Mouse (Mus musculus): ENCODE data around the gene Higd1c.
"Not testable (repeated sequence)": the region's sequence is repeated elsewhere in the genome, so short reads cannot be mapped to it uniquely, and the experiment has no call there.

Gene Higd1c

GRCm38 (mm10) chr15:100410918-100411672, 46.8 kb downstream of the Higd1c start:
- DNase-seq (ENCODE audit: low read depth), result peak; percentile 68

- no peak for DNase-seq (ENCODE audit: low read depth)
These were observed 47.4 kb downstream of the Higd1c start for GRCm38 (mm10) chr15:100411731-100412130.

DNA sequence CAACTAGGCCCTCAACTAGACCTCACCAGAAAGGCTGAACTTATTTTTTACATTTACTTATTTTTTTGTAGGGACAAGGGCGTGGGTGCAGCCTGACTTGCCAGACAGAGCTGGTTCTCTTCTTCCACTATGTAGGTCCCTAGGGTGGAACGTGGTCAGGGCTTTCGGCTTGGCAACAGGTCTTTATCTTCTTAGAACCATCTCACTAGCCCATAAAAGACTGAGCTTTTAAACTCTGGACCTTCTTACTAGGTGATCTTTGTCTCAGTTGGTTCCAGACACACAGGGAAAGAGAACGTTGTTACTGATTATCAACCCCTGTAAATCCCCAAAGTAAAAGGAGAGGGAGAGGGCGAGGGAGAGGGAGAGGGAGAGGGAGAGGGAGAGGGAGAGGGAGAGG, 49.0 kb downstream of the Higd1c start:
- no peak for DNase-seq (ENCODE audit: low read depth)

DNA sequence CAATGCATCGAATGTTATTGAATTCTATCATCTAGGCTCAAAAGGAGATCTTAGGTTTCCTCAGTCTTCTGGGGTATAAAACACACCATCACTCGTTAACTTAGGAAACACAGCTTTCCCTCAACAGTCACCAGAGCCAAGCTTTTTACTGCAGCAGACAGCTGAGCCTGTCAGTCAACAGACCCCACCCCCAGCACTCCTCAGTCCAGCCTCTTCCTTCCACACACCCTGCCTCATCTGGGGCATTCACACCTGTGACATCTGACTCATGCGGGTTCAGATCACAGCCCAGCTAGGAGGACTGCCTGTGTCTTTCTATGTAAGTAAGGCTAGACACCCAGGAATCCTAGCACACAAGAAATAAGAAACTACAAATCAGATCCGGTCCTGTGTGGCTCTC, 49.7 kb downstream of the Higd1c start:
- DNase-seq (ENCODE audit: low read depth), result no peak

DNA sequence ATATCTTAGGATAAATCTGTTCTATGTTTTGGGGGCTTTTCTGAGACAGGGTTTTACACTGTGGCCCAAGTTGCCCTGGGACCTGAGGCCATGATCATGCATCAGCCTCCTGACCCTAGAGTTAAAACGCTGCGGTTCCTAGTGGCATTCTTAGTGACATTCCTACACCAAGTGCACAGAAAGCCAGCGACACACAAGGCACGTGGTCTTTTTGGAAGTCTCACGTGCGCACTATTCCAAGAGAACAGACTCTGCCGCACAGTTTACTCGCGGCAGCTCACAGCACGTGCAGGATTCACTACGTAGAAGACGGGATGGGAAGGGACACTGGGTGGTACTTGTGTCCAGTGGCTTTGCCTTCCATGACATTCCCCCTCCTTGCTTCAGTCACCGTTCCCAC, 50.6 kb downstream of the Higd1c start:
- no peak for DNase-seq (ENCODE audit: low read depth)

DNA sequence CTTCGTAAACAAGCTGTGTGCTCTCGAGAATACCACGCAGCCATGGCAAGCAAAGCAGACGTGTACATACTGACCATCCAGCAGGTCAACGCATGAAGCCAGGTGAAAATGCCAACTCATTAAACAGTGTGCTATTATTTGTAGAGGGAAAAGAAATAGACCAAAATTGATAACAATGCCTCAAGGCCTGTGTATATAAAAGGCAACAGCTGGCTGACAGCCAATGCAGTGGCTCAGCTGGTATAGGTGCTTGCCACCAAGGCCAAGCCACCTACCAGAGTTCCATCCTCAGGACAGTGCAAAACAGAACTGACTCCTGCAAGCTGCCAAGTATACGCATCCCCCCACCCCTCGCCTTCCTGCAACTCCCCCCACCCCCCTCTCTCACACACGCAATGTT, 51.3 kb downstream of the Higd1c start:
- DNase-seq (ENCODE audit: low read depth), result no peak

GRCm38 (mm10) chr15:100417854-100418450, 53.6 kb downstream of the Higd1c start:
- DNase-seq (ENCODE audit: low read depth), result no peak

DNA sequence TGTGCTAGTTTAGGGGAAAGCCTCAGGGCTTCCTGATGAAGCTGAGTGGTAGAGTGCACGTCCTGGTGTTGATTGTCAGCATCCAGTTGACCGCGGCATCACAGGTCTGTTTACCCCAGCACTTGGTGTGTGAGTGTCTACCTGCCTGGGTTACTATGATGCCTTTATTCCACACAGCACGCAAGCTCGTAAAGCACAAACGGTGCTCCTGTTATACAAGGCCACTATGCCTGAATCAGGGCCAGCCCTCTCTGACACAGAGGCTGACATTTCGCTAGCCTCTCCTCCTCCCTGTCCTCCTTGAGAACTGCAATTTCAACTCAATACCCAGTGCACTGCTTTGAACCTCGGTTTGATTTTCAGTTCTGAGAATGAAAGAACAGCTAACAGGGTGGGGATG, 55.0 kb downstream of the Higd1c start:
- DNase-seq (ENCODE audit: low read depth), result no peak

- DNase-seq (ENCODE audit: low read depth), result no peak
These were observed 55.8 kb downstream of the Higd1c start for GRCm38 (mm10) chr15:100419901-100420745.

GRCm38 (mm10) chr15:100421059-100421757, 56.9 kb downstream of the Higd1c start:
- DNase-seq (ENCODE audit: low read depth), result peak; percentile 78

- not testable (repeated sequence) for DNase-seq (ENCODE audit: low read depth)
These were observed 57.4 kb downstream of the Higd1c start, which contains the start of gene Gm5475 for GRCm38 (mm10) chr15:100421758-100422197. TSS of gene Gm5475 (plus strand) at chr15:100422147.

- DNase-seq (ENCODE audit: low read depth), result no peak
These were observed 58.1 kb downstream of the Higd1c start for GRCm38 (mm10) chr15:100422476-100422875.

- peak; percentile 80 for DNase-seq (ENCODE audit: low read depth)
These were observed 58.8 kb downstream of the Higd1c start for GRCm38 (mm10) chr15:100422899-100423860.

DNA sequence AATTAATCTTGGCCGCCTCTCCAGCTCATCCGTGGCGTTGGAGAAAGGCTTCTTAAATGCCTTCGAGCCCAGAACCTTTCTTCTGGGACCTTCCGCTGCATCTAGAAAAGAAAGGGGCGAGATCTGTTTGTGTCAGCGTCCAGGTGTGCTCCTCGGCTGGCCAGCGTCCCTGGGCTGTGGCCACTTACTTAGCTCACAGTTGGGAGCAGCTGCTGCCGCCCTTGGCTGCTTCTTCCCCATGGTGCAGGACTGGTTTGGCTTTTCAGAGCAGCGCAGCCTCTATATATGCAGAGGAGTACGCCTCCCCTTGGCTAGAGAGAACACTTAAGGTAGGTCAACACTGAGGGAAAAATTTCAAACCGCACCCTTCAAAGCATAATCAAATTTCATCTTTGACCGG, 59.6 kb downstream of the Higd1c start:
- DNase-seq (ENCODE audit: low read depth), result no peak

DNA sequence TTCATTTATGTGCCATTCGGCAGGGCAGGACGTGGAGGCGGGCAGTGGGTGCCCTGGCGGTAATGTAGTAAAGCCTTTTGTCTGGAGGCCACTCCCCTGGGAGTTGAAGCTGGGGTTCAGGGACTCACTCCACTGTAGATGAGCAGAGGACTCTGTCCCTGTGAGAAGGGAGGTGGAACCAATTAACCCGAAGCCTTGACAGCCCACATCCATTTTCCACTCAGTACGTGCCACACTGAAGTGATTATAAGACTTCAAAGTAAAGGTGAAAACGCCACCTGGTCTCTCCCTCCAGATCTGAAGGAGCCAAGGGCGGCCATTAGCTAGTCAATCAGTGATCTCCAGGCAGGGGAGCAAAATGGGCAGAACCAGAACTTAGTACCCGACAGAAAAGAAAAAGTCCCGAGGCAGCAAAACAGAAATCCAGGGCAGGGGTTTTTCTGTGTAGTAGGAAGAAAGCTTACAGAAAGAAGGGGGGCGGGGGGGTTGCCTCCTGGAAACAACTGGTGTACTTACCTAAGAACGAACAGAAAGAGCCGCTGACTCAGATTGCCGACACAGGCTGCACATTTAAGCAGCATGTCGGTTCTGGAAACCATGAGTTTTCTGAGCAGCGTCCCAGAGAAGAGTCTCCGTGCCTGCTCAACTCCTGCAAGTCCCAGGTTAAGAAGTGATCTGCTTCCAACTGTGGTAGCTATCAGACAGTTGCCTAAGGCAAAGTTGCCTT, 60.2 kb downstream of the Higd1c start, which contains the start of gene Slc11a2:
Slc11a2 (minus strand) TSS at position 677 of the 727 bp plus-strand sequence.
- DNase-seq (ENCODE audit: low read depth), result no peak

GRCm38 (mm10) chr15:100428296-100428905, 64.1 kb downstream of the Higd1c start:
- no peak for DNase-seq (ENCODE audit: low read depth)

DNA sequence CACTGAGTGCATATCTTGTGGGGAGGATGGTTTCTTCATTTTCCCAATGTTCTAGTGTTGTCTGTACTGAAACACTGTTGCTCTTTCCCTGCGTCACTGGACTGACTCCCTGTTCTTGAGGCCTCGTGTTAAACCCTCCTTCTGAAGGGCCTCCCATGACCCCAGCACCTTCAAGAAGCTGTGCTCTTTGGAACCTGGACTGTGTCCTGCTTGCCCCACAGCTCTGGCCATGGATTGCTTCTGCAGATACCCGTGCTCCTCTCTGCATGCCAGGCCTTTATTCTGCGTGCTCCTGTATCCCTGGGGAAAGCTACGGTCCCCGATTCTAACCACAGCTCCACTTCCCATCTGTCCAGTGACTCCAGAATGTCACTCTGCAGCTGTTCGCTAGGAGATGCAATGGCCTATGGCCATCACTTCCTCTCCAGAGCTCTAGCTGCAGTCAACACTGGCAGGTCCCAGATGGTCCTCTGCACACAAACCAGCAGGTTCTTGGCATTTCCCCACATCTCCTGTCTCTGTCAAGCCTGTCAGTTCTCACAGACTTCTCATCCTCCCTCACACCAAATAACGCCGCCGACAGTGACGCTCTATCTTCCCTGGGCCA, 65.7 kb downstream of the Higd1c start:
- no peak for DNase-seq (ENCODE audit: low read depth)

DNA sequence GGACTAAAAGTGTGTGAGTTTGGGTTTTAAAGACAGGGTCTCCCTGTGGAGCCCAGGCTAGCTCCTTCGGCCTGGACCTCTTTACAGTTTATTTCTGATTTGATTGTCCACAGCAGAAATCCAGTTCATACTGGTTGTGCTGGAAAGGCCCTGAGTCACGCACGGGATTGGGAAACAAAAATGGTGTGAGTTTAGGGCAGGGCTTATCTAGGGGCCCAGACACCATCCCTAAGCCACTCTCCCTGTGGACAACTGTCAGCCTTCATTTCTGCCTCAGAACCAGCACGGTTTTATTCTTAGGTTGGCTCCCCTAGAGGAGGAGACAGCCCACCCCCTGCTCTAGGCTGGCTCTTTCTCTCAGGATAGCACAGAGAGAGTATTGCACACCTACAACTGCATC, 68.9 kb downstream of the Higd1c start:
- no peak for DNase-seq (ENCODE audit: low read depth)

Measured in fibroblast of lung, adult 2 months (primary cell).